Mouse (Mus musculus) right cerebral cortex, postnatal 25 days (tissue): ENCODE measurements around the gene Dmac2.
A peak's percentile ranks its signal among the peaks of the same experiment; 100 is the strongest.
"Not testable (repeated sequence)": the region's sequence is repeated elsewhere in the genome, so short reads cannot be mapped to it uniquely, and the experiment has no call there.

ENCODE experiments used
- DNase-seq: peaks from one replicate; pipeline ENCODE4 v3.0.0; 2022

Dmac2 gene

DNA sequence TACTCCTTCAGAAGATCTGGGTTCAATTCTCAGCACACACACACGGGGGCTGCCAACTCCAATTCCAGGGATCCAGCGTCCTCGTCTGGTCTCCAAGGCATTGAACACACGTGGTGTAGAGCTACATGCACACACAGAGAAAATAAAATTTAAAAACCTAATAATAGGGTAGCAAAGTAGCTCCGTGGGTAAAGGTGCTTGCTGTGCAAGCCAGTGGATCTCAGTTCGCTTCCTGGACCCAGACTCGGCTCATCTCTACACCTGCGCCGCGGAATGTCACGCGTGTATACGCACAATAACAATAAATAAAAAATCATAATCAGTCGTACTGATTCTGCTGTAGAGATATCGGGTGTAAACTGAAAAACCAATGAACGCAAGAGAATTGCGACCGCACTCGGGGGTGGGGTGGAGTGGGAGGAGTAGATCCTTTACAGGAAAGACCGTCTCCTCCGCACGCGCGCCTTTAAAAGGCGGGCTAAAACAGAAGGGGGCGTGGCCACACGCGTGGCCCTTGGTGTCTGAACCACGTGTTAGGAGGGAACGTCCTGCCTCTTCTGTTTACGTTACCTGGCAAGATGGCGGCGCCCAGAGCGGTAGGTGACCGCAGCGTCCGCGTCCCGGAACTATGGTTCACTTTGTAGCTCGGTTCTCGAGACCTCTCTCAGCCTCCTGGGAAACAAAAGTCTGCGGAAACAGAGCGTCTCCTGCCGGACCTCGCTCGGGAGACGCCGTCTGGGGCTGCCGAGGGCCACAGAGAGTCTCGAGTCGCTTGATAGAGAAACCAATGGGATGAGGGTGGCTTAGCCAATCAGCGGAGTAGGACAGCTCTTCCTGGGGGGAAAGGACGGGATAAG lies at the start of gene Dmac2:
Dmac2 (plus strand) TSS at position 550 of the 857 bp plus-strand sequence.
- peak; percentile 92 for DNase-seq

DNA sequence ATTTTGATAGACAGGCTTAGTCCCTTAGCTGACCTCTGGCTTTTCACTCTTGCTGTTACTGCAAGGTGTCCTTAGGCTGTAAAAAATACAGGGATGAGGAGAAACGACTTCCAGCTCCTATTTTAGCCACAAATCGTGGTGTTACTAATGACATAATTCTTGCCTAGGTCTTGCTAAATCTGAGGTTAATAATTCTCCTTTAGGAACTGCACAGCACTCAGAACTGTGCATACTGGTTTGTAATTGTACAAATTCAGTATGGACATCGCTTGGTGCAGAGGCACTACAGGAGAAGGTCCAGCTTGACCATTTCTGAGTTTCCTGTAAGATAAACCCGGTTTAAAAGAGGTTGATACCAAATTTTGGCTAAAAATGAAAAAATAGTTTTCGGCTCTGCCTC lies 45.4 kb upstream of the Dmac2 start:
- not testable (repeated sequence) for DNase-seq

DNA sequence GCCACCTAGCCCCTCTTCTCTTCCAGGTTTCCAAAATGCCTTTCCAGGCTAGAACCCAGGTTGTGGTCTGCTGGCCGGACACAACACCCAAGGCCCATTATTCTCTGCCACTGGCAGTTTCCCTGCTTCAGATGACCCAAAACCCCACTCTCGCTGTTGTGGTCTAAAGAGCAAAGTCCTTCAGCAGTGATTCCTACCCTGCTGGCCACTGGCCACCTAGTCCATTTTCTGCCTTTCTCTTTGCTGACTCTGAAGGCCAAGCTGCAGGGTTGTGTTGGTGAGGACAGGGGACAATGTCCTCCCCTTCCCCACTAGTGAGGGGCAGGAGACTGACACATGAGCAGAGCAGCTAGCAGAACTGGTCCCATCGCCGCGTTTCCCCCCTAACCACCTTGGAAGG lies 44.1 kb upstream of the Dmac2 start:
- no peak for DNase-seq

DNA sequence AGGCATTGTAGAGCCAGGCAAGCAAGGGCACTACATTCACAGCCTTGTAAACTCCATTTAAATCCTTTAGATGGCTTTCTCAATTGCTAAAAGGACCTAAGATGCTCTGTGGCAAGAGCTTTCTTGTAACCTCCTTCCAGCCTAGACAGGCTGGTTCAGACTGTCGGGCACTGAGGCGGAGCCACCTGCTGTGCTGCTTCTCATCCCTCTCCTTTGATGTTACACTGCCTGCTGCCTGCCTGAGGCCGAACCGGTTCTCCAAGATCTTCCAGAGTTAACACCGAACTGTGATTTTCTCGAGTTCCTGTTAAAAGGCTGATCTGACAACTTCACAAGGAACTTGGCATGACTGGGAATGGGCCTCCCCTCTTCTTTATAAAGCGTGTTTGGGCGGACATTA lies 43.3 kb upstream of the Dmac2 start:
- DNase-seq = no peak

GRCm38 (mm10) chr7:25576308-25576707 lies 42.9 kb upstream of the Dmac2 start:
- not testable (repeated sequence) for DNase-seq

GRCm38 (mm10) chr7:25576793-25577437 lies 42.3 kb upstream of the Dmac2 start:
- DNase-seq = not testable (repeated sequence)

- DNase-seq = no peak
Observed at GRCm38 (mm10) chr7:25579441-25579840, 39.8 kb upstream of the Dmac2 start.

DNA sequence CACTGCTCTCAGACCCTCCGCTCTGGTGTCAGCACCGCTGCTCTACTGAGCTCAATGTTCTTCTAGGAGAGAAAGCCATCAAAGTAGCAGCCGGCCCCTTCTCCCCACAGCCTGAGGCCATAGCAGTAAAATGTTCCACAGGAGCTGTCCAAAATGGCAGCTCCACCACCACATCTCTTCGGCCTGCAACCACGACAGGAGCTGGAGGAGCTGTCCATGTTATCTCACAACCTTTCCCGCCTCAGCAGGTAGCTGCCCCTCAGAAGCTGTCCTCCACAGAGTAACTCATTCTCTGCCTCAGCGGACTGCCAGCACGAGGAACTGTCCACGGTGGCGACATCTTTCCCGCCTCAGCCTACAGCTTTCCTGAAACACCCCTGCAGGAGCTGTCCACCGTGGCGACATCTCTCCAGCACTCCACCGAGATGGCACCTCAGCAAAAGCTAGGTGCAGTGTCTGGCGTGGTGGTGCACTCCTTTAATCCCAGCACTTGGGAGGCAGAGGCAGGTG lies 36.9 kb upstream of the Dmac2 start:
- DNase-seq = no peak

DNA sequence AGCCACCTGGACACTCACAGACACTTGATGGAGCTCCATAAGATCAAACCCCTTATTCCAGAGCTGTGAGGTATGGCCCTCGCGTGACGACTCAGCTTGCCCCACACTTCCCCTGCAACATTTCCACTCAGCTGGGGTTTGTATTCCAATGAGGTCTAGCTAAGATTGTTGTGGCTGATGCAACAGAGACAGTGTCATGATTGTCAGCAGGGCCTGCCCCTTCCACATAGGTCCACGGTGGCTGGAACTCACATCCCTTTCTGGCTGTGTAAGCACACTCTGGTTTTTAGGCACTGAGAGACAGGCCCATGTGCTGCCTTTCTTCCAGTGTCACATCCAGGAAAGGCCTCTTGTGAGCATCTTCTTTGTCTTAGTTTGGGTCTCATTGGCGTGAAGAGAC lies 34.6 kb upstream of the Dmac2 start:
- DNase-seq = no peak

- no peak for DNase-seq
Observed at GRCm38 (mm10) chr7:25585351-25586204, 33.6 kb upstream of the Dmac2 start.

DNA sequence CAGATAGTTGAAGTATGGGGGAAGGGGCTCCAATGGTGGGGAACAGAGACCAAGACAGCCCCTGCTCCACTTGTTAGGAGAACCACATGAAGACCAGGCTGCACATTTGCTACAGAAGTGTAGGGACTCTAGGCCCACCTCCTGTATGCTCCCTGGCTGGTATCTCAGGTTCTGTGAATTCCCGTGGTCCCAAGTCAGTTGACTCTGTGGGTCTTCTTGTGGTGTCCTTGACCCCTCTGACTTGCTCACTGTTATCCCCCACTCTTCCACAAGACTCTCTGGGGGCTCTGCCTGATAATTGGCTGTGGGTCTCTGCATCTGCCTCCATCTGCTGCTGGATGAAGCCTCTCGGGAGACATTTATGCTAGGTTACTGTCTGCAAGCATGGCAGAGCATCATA lies 28.0 kb upstream of the Dmac2 start:
- no peak for DNase-seq

GRCm38 (mm10) chr7:25593859-25594258 lies 25.4 kb upstream of the Dmac2 start:
- DNase-seq = no peak

DNA sequence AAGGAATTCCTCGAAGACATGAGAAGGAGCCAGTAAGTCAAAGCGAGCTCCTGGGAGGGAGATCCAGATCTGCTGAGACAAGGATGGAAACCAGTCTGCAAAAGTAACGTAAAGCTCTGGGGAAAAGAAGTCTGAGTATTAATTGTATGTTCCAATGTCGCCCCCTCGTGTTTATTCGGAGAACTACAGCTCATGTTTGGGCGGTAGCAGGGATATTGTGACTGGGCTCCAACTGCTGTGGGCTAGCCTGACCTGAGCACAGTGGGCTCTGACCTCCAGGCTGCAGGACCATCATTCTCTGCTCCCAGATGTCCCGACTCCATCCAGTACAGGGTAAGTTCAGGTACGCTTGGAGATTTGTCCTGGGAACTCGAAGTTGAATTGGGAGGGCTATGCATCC lies 19.6 kb upstream of the Dmac2 start:
- peak; percentile 67 for DNase-seq

DNA sequence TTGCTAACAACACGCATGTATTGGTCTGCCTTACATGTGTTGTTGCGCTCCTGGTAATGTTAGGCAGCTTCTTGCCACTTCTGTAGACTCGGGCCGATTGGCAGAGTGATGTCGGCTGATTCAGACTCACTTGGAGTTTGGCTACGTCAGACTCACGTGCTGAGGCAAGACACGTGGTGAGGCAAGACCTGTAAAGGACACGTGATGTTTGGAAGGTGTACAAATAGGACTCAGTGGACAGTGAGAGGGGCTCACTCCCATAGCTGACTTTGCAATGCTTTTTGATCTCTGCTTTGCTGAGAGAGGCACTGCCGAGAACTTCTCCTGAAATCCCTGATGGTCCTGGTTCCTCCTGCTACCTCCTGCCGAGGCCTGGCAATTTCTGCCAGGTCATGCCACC lies 18.5 kb upstream of the Dmac2 start:
- DNase-seq = no peak

DNA sequence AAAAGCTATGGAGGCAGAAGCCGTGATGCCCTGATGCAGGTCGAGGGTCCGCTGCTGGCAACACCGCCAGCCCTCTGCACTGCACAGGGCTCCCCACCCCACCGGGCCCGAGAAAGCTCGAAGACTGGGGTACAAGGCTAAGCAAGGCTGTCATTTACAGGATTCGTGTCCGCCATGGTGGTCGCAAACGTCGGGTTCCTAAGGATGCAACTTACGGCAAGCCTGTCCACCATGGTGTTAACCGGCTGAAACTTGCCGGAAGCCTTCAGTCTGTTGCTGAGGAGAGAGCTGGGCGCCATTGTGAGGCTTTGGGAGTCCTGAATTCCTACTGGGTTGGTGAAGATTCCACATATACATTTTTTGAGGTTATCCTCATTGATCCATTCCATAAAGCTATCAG lies 17.9 kb upstream of the Dmac2 start:
- no peak for DNase-seq

DNA sequence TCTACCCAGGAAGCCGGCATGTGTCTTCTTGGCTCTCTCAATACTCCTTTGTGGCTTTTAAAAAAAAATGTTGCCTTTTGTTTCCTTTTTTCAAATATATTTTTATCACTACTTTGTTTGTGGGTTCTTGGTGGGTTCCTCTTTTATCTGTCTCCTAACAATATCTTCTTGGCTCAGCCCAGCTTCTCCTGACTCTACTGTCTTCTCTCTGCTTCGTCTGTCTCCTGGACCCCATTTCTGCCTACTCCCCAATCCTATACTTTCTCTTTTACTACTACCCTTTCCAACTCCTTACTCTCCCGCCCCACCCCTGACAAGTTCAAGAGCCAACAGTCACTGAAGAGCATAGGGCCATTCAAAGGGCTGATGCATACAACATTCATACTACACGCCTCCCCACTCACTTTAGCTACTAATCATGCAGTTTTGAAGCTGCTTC lies 12.6 kb upstream of the Dmac2 start:
- no peak for DNase-seq

- DNase-seq = no peak
Observed at GRCm38 (mm10) chr7:25607196-25607595, 12.0 kb upstream of the Dmac2 start.

GRCm38 (mm10) chr7:25610056-25610455 lies 9.2 kb upstream of the Dmac2 start:
- no peak for DNase-seq

DNA sequence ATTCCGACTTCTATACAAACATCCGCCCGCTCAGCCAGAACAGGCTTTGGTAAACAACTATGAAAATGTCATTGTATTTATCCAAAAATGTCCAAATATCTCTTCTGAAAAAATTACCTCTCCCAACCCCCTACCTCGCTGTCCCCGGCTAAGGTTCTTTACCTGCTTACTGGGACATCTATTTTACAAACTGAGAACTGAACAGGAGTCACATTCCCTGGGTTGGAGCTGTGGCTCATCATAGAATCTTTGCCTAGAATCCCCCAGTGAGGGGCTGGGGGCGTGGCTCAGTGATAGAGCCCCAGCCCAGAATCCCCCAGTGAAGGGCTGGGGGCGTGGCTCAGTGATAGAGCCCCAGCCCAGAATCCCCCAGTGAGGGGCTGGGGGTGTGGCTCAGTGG lies 7.7 kb upstream of the Dmac2 start:
- no peak for DNase-seq

DNA sequence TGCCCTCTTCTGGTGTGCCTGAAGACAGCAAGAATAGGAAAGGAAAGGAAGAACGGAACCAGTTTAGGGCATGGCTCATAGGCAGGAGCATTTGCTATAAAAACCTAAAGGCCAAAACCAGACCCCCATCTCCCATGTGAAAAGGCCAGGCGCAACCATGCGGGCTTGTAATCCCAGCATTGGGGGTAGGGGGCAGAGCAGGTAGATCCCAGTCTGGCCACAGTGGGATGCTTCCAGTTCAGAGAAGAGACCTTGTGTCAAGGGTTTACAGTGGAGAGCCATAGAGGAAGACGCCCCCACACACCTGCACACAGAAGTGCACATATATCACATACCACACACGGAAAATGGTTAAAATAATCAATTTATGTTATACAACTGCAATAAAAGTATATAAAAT lies 5.1 kb upstream of the Dmac2 start:
- DNase-seq = no peak

DNA sequence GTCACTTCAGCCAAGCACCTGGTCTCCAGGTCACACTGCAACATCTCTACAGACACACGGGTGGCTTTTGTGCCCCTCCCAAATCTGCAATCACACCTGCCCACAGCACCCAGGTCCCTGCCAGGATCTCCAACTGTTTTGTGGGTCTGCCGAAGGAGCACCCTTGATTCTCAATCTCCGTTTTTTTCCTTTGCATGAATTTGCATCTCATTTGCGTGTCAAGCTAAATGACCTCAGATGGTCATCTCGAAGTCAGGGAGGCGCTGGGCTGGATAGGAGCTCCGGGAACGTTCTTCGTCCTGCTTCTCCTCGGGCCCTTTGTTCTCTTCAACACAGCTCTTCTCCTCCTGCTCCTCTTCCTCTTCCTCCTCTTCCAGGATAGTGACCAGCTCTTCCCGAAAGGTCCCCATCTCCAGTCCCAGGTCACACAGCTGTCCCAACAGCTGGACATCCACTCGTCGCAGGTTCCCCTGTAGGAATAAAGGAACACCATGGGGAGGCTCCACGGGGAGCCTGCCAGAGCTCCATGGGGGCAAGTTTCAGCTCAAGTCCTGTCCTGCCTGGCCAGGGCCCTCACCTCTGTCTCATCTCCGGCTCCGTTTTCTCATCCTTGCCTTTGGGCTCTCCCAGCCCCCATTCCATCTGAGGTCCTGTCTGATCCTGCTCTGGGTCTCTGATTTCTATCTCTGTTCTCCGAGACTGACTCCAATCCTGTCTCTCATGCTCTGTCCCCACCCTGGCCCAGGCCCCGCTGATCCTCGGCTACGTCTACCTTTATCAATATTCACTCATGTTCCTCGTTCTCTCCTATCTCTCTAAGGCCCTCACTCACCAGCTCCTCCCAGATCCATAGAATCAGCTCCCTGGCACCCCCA lies 4.1 kb upstream of the Dmac2 start:
- no peak for DNase-seq

GRCm38 (mm10) chr7:25615706-25616011 lies 3.6 kb upstream of the Dmac2 start, which contains the start of gene Erich4:
Gene Erich4 (minus strand): TSS chr7:25615892.
- DNase-seq = no peak
